Mouse (Mus musculus): ENCODE measurements at regions not wholly inside any gene's neighbourhood (a gene's known extent, or its start where the extent isn't known, plus 50 kb on each side); places are given as distances from the start of the nearest gene placed in this dataset.

GRCm38 (mm10) chr12:80010947-80011346 lies 101.9 kb downstream of the Zfp36l1 start:
- no peak for TF ChIP-seq CTCF (IDR thresholded peaks at IDR 0.05; ENCODE audit: low read depth)
- no peak for TF ChIP-seq EP300 (IDR thresholded peaks at IDR 0.05; ENCODE audit: low read depth)
